In the genomic region with DNA sequence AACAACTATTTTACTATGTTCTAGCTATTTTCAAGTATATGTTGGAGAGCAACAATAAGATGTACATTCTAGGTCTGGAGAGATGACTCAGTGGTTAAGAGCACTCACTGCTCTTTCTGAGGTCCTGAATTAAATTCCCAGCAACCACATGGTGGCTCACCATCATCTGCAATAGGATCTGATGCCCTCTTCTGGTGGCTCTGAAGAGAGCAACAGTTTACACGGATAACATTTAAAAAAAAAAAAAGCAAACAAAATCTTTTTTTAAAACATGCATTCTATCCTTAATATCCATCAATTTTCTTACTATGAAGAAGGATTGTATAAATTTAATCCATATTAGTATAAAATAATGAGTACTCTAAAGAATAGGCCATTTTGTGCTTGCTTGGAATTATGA, we compare ENCODE assay signal across 25 mouse cellular contexts.
A peak's percentile ranks its signal among the peaks of the same experiment; 100 is the strongest.
DNase-seq lines count a peak whose midpoint lies in the region; ATAC-seq and TF ChIP-seq lines count a peak whose summit lies in the region.
"Had no signal": no experiment of that assay in that cellular context is flagged by ENCODE, and none has a peak within 500 bp of the region (broad histone marks: within the 10 kb centered on the region; RNA-seq: fewer than 3 reads in every experiment).

No protein-coding gene starts in this region.

- POLR2A ChIA-PET in Patski (lab: Charles Lee): no interaction called here

- H3K4me1 ChIP-seq in CH12.LX (ENCODE audit: control insufficient read depth in 1 of 2, insufficient read depth in 2 of 2): no peaks in the 10 kb centered on the region
- H3K4me1 ChIP-seq in forebrain, embryonic 15.5 days: peaks cover 18% of the 10 kb centered on the region
- peaks cover 2% of the 10 kb centered on the region; the same call in 1 of the 2 replicates for H3K4me1 ChIP-seq in hindbrain, embryonic 14.5 days (replicated peaks; ENCODE audit: control insufficient read depth, insufficient read depth, low read length)
- H3K4me1 ChIP-seq: heart, embryonic 15.5 days; hindbrain, embryonic 15.5 days; liver, embryonic 15.5 days had no signal

- ATAC-seq in Patski: no peak
- ATAC-seq in forebrain, embryonic 15.5 days (replicated peaks): no peak
- no peak for ATAC-seq in hindbrain, embryonic 14.5 days (ENCODE audit: low FRiP score)
- ATAC-seq: forebrain, postnatal 0 days had no signal

- dilution Hi-C loops in CH12.LX (cut with MboI; ENCODE audit: extremely low pct_ligation_motif_present, extremely low pct_unique_long_range_greater_than_20kb, low sequenced_read_pairs): no loop called here

- TF ChIP-seq CTCF in layer of hippocampus, adult 2 months (conservative IDR thresholded peaks at IDR 0.05): peak; percentile 58
- peak in 1 of 2 experiments; percentile 44; a peak in 2 of 4 replicates for TF ChIP-seq CTCF in CH12.LX (conservative IDR thresholded peaks at IDR 0.05 in 1 of 2, IDR thresholded peaks at IDR 0.05 in 1 of 2; ENCODE audit: low read depth in 2 of 2, low read length in 2 of 2)
- peak; percentile 42 for TF ChIP-seq CTCF in Patski (IDR thresholded peaks at IDR 0.05)

- no peak for TF ChIP-seq EP300 in CH12.LX (IDR thresholded peaks at IDR 0.05; ENCODE audit: low read length)

- H3K27ac ChIP-seq in layer of hippocampus, adult 2 months: no peak overlapping the region
- no peak overlapping the region for H3K27ac ChIP-seq in CH12.LX (ENCODE audit: insufficient read depth, low read depth)
- H3K27ac ChIP-seq in forebrain, embryonic 15.5 days (replicated peaks): no peak overlapping the region
- H3K27ac ChIP-seq in hindbrain, embryonic 14.5 days: no peak overlapping the region
- H3K27ac ChIP-seq: embryonic facial prominence, embryonic 10.5 days; heart, embryonic 15.5 days; hindbrain, embryonic 15.5 days; limb, embryonic 15.5 days; liver, embryonic 15.5 days; midbrain, embryonic 12.5 days; neural tube, embryonic 12.5 days had no signal

- in situ Hi-C loops in CH12.LX (cut with MboI; ENCODE audit: low pct_ligation_motif_present, low pct_unique_long_range_greater_than_20kb, low sequenced_read_pairs): no loop called here
- in situ Hi-C loops in Patski (cut with MboI; ENCODE audit: low pct_unique_long_range_greater_than_20kb): no loop called here

- peaks cover 33% of the 10 kb centered on the region for H3K9me3 ChIP-seq in CH12.LX (replicated peaks; ENCODE audit: low read length)
- H3K9me3 ChIP-seq in forebrain, embryonic 15.5 days: no peaks in the 10 kb centered on the region
- no peaks in the 10 kb centered on the region for H3K9me3 ChIP-seq in hindbrain, embryonic 14.5 days (ENCODE audit: control insufficient read depth, low read length)
- H3K9me3 ChIP-seq: embryonic facial prominence, embryonic 10.5 days; heart, embryonic 15.5 days; hindbrain, embryonic 15.5 days; limb, embryonic 15.5 days; liver, embryonic 15.5 days; midbrain, embryonic 12.5 days; neural tube, embryonic 12.5 days had no signal

- no peak for DNase-seq in layer of hippocampus, adult 2 months (ENCODE audit: low spot score in 2 of 2)
- DNase-seq in layer of hippocampus, postnatal 36 days: no peak
- DNase-seq in 3T3-L1 (ENCODE audit: low read depth, low spot score) (peak; percentile 16), CH12.LX (ENCODE audit: extremely low read depth) (peak; percentile 3), Patski (ENCODE audit: low read depth, low spot score) (no peak)
- DNase-seq in hindbrain, embryonic 14.5 days (ENCODE audit: low spot score): no peak
- DNase-seq: adrenal gland, postnatal 36 days; cerebellum, adult 11 months; cerebellum, postnatal 10 days; forebrain, postnatal 0 days; heart, postnatal 4 days; kidney, adult 9 months; left cerebral cortex, postnatal 4 days; retina, postnatal 1 day; right cerebral cortex, postnatal 25 days; thymus, postnatal 36 days had no signal

- no peak for TF ChIP-seq POLR2A in CH12.LX (IDR thresholded peaks at IDR 0.05; ENCODE audit: low read depth, low read length)

- no peaks in the 10 kb centered on the region for H3K79me2 ChIP-seq in CH12.LX (replicated peaks; ENCODE audit: control insufficient read depth, extremely low read depth, insufficient read depth, poor library complexity, severe bottlenecking)

- H3K27me3 ChIP-seq in CH12.LX (replicated peaks): no peaks in the 10 kb centered on the region
- peaks cover 33% of the 10 kb centered on the region for H3K27me3 ChIP-seq in Patski
- no peaks in the 10 kb centered on the region for H3K27me3 ChIP-seq in forebrain, embryonic 15.5 days
- no peaks in the 10 kb centered on the region for H3K27me3 ChIP-seq in hindbrain, embryonic 14.5 days (ENCODE audit: control insufficient read depth, insufficient read depth, low read length)
- H3K27me3 ChIP-seq: heart, embryonic 15.5 days; hindbrain, embryonic 15.5 days; limb, embryonic 15.5 days; liver, embryonic 15.5 days; midbrain, embryonic 12.5 days; neural tube, embryonic 12.5 days had no signal

- no peak overlapping the region for H3K4me3 ChIP-seq in layer of hippocampus, adult 2 months
- H3K4me3 ChIP-seq in CH12.LX (replicated peaks in 1 of 3; ENCODE audit: low read depth in 2 of 3, low read length in 2 of 3, poor library complexity in 1 of 3): no peak overlapping the region
- H3K4me3 ChIP-seq in forebrain, embryonic 15.5 days: no peak overlapping the region
- no peak overlapping the region for H3K4me3 ChIP-seq in hindbrain, embryonic 14.5 days (replicated peaks; ENCODE audit: low read length)
- H3K4me3 ChIP-seq: embryonic facial prominence, embryonic 10.5 days; heart, embryonic 15.5 days; hindbrain, embryonic 15.5 days; limb, embryonic 15.5 days; liver, embryonic 15.5 days; midbrain, embryonic 12.5 days; neural tube, embryonic 12.5 days had no signal

- CTCF ChIA-PET in Patski (lab: Charles Lee): no interaction called here

- H3K9ac ChIP-seq in CH12.LX (ENCODE audit: insufficient read depth, low read depth): no peak overlapping the region
- H3K9ac ChIP-seq in forebrain, embryonic 15.5 days (replicated peaks): no peak overlapping the region
- H3K9ac ChIP-seq in hindbrain, embryonic 14.5 days: no peak overlapping the region
- H3K9ac ChIP-seq: forebrain, postnatal 0 days; heart, embryonic 15.5 days; hindbrain, embryonic 15.5 days; limb, embryonic 15.5 days; liver, embryonic 15.5 days; midbrain, embryonic 12.5 days; neural tube, embryonic 12.5 days had no signal

- H3K36me3 ChIP-seq in CH12.LX (replicated peaks in 1 of 2; ENCODE audit: control insufficient read depth in 1 of 2, insufficient read depth in 1 of 2, low read length in 1 of 2): no peaks in the 10 kb centered on the region
- no peaks in the 10 kb centered on the region for H3K36me3 ChIP-seq in forebrain, embryonic 15.5 days
- no peaks in the 10 kb centered on the region for H3K36me3 ChIP-seq in hindbrain, embryonic 14.5 days (replicated peaks; ENCODE audit: control insufficient read depth, insufficient read depth)
- H3K36me3 ChIP-seq: embryonic facial prominence, embryonic 10.5 days; G1E; heart, embryonic 15.5 days; hindbrain, embryonic 15.5 days; limb, embryonic 15.5 days; liver, embryonic 15.5 days; midbrain, embryonic 12.5 days; neural tube, embryonic 12.5 days had no signal

- WGBS in forebrain, embryonic 15.5 days: 67% methylated on average over 1 of the region's 1 CpGs
- WGBS in hindbrain, embryonic 14.5 days: 59% methylated on average over 1 of the region's 1 CpGs

- H3K4me2 ChIP-seq in CH12.LX (ENCODE audit: insufficient read depth, low read depth, poor library complexity, severe bottlenecking): no peak overlapping the region
- no peak overlapping the region for H3K4me2 ChIP-seq in forebrain, embryonic 15.5 days (replicated peaks)
- H3K4me2 ChIP-seq in hindbrain, embryonic 14.5 days (replicated peaks): no peak overlapping the region
- H3K4me2 ChIP-seq: heart, embryonic 15.5 days; hindbrain, embryonic 15.5 days; limb, embryonic 15.5 days; liver, embryonic 15.5 days; midbrain, embryonic 12.5 days; neural tube, embryonic 12.5 days had no signal

- TF ChIP-seq RAD21 in CH12.LX (IDR thresholded peaks at IDR 0.05; ENCODE audit: low read depth, low read length): no peak; the same call in 1 of the 2 replicates

TF ChIP-seq in CH12.LX, 34 proteins besides CTCF, POLR2A, EP300 and RAD21:
- no peak for TF ChIP-seq ZMIZ1 (IDR thresholded peaks at IDR 0.05; ENCODE audit: low read depth, low read length)
- no peak for TF ChIP-seq JUND (conservative IDR thresholded peaks at IDR 0.05; ENCODE audit: low read depth, low read length)
- no peak for TF ChIP-seq MEF2A (IDR thresholded peaks at IDR 0.05; ENCODE audit: borderline replicate concordance, low read depth, low read length)
- TF ChIP-seq USF2 (conservative IDR thresholded peaks at IDR 0.05; ENCODE audit: low read depth, low read length): no peak
- TF ChIP-seq CHD2 (IDR thresholded peaks at IDR 0.05; ENCODE audit: low read length): no peak
- TF ChIP-seq POLR2AphosphoS2 (IDR thresholded peaks at IDR 0.05; ENCODE audit: low read depth, low read length): no peak
- no peak for TF ChIP-seq NRF1 (IDR thresholded peaks at IDR 0.05; ENCODE audit: low read depth, low read length)
TF ChIP-seq in CH12.LX: peak in this region for 0.

Comparison
In these comparisons a context has a peak if more than half of its experiments do, and no peak if none do; other contexts are left out.
1. DNase-seq: peak in 3T3-L1 (single experiment) and CH12.LX (single experiment); none in layer of hippocampus, adult 2 months (0 of 2), layer of hippocampus, postnatal 36 days (0 of 2), Patski (single experiment) and hindbrain, embryonic 14.5 days (single experiment).